Mouse (Mus musculus) liver, adult 2 months (tissue): ENCODE results near the gene Lrrc8a.

Experiments used
- CTCF ChIP-seq: fragments of 200-500 bp; IDR thresholded peaks from 2 replicates; pipeline ENCODE4 v1.5.1; 2011; ENCODE audit warnings: low read depth, low read length, control low read depth
- POLR2A ChIP-seq: fragments of 200-500 bp; IDR thresholded peaks from 2 replicates; pipeline ENCODE4 v1.6.1; 2011; ENCODE audit warnings: low read length, control low read depth; ENCODE audit not compliant: insufficient read depth; ENCODE audit errors: extremely low read depth

GRCm38 (mm10) chr2:30252521-30252920, 15.0 kb downstream of the Lrrc8a start:
- TF ChIP-seq CTCF (no peak), POLR2A (no peak)
